Mouse (Mus musculus) mouse embryonic stem cell (cell line): ENCODE results near the gene Csrp1.

Experiments used
- in situ Hi-C, 2 experiments: fragments of 300-500 bp; cut with MboI; formaldehyde crosslinking; loops; 1 replicate in 1 of 2; 3 replicates in 1 of 2; pipeline ENCODE4 v1.14.3; 2019 to 2020; ENCODE audit warnings: low sequenced_read_pairs in 2 of 2, low pct_unique_long_range_greater_than_20kb in 1 of 2, mixed read lengths in 1 of 2; ENCODE audit not compliant: unreplicated experiment in 1 of 2

Gene Csrp1

GRCm38 (mm10) chr1:135723016-135723415, 3.2 kb downstream of the Csrp1 start:
- in situ Hi-C loops, result loop anchor here in 1 of 2 experiments (5.0 kb wide), 1 partner anchor 64 kb away; no protein-coding TSS in a partner anchor

- in situ Hi-C loops, result loop anchor here in 1 of 2 experiments (5.0 kb wide), 1 partner anchor 63 kb away; no protein-coding TSS in a partner anchor
These were observed 4.3 kb downstream of the Csrp1 start for GRCm38 (mm10) chr1:135724134-135724533.

GRCm38 (mm10) chr1:135725324-135725723, 5.5 kb downstream of the Csrp1 start:
- in situ Hi-C loops, result no loop called here

- in situ Hi-C loops, result no loop called here
These were observed 6.1 kb downstream of the Csrp1 start for GRCm38 (mm10) chr1:135725936-135726335.

GRCm38 (mm10) chr1:135728631-135729366, 8.9 kb downstream of the Csrp1 start:
- in situ Hi-C loops, result no loop called here

GRCm38 (mm10) chr1:135729367-135729713, 9.5 kb downstream of the Csrp1 start:
- in situ Hi-C loops, result no loop called here

GRCm38 (mm10) chr1:135729821-135730220, 10.0 kb downstream of the Csrp1 start:
- in situ Hi-C loops, result no loop called here

- in situ Hi-C loops, result no loop called here
These were observed 10.4 kb downstream of the Csrp1 start for GRCm38 (mm10) chr1:135730296-135730695.

- in situ Hi-C loops, result no loop called here
These were observed 11.5 kb downstream of the Csrp1 start for GRCm38 (mm10) chr1:135731393-135731792.

- in situ Hi-C loops, result no loop called here
These were observed 12.2 kb downstream of the Csrp1 start for GRCm38 (mm10) chr1:135731897-135732684.

- in situ Hi-C loops, result no loop called here
These were observed 14.5 kb downstream of the Csrp1 start for GRCm38 (mm10) chr1:135734225-135734937.

- in situ Hi-C loops, result no loop called here
These were observed 15.6 kb downstream of the Csrp1 start for GRCm38 (mm10) chr1:135735460-135735859.

- in situ Hi-C loops, result no loop called here
These were observed 25.1 kb downstream of the Csrp1 start for GRCm38 (mm10) chr1:135744987-135745386.

- in situ Hi-C loops, result no loop called here
These were observed 26.4 kb downstream of the Csrp1 start for GRCm38 (mm10) chr1:135746248-135746647.

- in situ Hi-C loops, result loop anchor here in 1 of 2 experiments (5.0 kb wide), 2 partner anchors 34 to 36 kb away; no protein-coding TSS in a partner anchor
These were observed 33.0 kb downstream of the Csrp1 start for GRCm38 (mm10) chr1:135752737-135753348.

- in situ Hi-C loops, result no loop called here
These were observed 35.4 kb downstream of the Csrp1 start for GRCm38 (mm10) chr1:135755287-135755686.

- in situ Hi-C loops, result no loop called here
These were observed 36.1 kb downstream of the Csrp1 start for GRCm38 (mm10) chr1:135755913-135756312.

- in situ Hi-C loops, result no loop called here
These were observed 37.4 kb downstream of the Csrp1 start for GRCm38 (mm10) chr1:135757287-135757686.

GRCm38 (mm10) chr1:135759685-135760084, 39.8 kb downstream of the Csrp1 start:
- in situ Hi-C loops, result no loop called here
